Mouse (Mus musculus): ENCODE results near the gene Zcchc3.

DNA sequence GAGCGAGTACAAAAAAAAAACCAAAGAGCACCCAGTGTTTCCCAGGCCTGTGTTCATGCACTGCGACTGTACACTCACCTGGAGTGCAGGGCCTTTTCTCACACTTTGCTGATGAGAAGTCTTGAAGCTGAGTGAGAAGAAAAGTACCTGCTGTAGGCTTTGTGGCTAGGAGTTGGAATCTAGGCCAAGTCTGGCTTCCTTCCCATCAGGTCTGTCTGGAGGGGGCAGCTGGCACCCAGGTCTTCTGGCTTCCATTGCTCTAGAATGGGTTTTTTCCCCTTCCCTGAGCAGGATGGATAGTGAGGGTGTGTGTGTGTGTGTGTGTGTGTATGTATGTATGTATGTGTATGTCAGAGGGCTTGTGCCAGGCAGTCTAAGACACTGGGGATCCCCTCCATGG is 25.0 kb upstream of the Zcchc3 start:
- no peak for TF ChIP-seq CTCF (IDR thresholded peaks at IDR 0.05)
- TF ChIP-seq EP300 (IDR thresholded peaks at IDR 0.05): no peak

Measured in lung, postnatal 0 days (tissue).